Mouse (Mus musculus) midbrain, embryonic 11.5 days (tissue): ENCODE results near the gene Emcn. TPM values are rescaled to one million over a fixed set of nuclear protein-coding genes. Genes with fewer than 3 reads are reported as not detected.

Experiments
- ATAC-seq: fragments of 200-750 bp; cut with Nextera tagmentation; 2 replicates; pipeline ENCODE4 v1.8.0; 2017; ENCODE audit warnings: moderate TSS enrichment, moderate library complexity; ENCODE audit not compliant: low FRiP score
- DNase-seq: peaks from one replicate; pipeline ENCODE4 v3.0.0; 2015; ENCODE audit warnings: low spot score; ENCODE audit errors: missing footprints
- H3K27ac ChIP-seq: fragments of 300-500 bp; sonication (generic); 2 replicates; pipeline ENCODE4 v1.5.1; 2014; ENCODE audit warnings: low read depth, low read length
- H3K27me3 ChIP-seq: fragments of 300-500 bp; sonication (generic); 2 replicates; pipeline ENCODE4 v1.6.1; 2014; ENCODE audit warnings: mild to moderate bottlenecking, low read length, moderate library complexity, mixed read lengths; ENCODE audit not compliant: control insufficient read depth, insufficient read depth
- H3K36me3 ChIP-seq: fragments of 300-500 bp; sonication (generic); 2 replicates; pipeline ENCODE4 v1.6.1; 2014; ENCODE audit warnings: mild to moderate bottlenecking, low read length, moderate library complexity, mixed read lengths; ENCODE audit not compliant: control insufficient read depth, insufficient read depth
- H3K4me1 ChIP-seq: fragments of 300-500 bp; sonication (generic); 2 replicates; pipeline ENCODE4 v1.6.1; 2014; ENCODE audit warnings: low read length; ENCODE audit not compliant: control insufficient read depth, insufficient read depth
- H3K4me2 ChIP-seq: fragments of 300-500 bp; sonication (generic); 2 replicates; pipeline ENCODE4 v1.6.1; 2014; ENCODE audit warnings: mild to moderate bottlenecking, moderate library complexity
- H3K4me3 ChIP-seq: fragments of 300-500 bp; sonication (generic); 2 replicates; pipeline ENCODE4 v1.5.1; 2014; ENCODE audit warnings: low read depth, low read length
- H3K9ac ChIP-seq: fragments of 300-500 bp; sonication (generic); 2 replicates; pipeline ENCODE4 v1.6.1; 2014; ENCODE audit warnings: low read length
- H3K9me3 ChIP-seq: fragments of 300-500 bp; sonication (generic); 2 replicates; pipeline ENCODE4 v1.6.1; 2016; ENCODE audit warnings: low read length; ENCODE audit not compliant: control insufficient read depth
- WGBS: fragments of 180-500 bp; shearing (Covaris S2); extraction: QIAGEN DNeasy Blood & Tissue Kit; methylation state at CpG from one replicate; pipeline ENCODE4 v1.1.7; 2014; 5-methylcytosine and 5-hydroxymethylcytosine counted together
- polyA plus RNA-seq: library from polyadenylated mRNA; unstranded; fragments of >200 nt; fragmentation: Nextera tagmentation; extraction: Ambion mirVana; gene quantifications from 2 replicates; pipeline ENCODE4 v1.2.1, GENCODE M21; 2014

The Emcn gene
- polyA plus RNA-seq, 1 experiment from 2014 or later: 27.5 TPM

DNA sequence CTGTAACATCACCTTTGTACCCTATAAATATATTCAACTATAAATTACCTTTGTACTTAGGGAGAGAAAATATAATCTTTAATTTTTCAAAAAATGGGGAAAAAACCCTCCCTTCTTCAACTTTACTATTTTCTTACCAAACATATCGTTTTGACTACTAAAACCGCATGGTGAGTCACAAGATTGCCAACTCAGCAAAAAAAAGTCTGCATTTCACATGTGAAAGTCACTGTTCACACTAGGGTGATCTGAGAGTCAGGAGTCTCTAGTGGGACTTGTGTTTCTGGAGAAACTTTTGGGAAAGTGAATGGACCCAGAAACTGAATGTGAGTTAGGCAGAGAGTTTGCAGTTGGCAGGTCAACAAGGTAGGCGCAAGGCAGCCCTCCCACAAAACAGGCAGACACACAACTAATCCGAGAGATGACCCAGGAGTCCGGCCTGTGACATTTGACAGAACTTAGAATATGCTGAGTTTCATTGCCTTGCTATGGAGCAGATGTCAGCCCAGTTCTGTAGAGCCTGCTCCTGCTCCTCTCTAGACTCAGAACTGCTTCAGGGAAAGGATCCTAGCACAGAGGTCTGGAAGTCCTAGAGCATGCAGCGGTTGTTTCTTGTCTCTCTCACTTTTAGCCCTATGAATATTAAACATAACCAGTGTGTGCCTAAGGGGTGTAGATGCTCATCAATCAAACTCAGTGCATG, 26.4 kb downstream of the Emcn start:
- no peak overlapping the region for H3K9ac ChIP-seq
- no peaks in the 10 kb centered on the region for H3K4me1 ChIP-seq
- WGBS: 87% methylated on average over 6 of the region's 6 CpGs
- ATAC-seq: no peak
- H3K4me2 ChIP-seq: no peak overlapping the region
- no peaks in the 10 kb centered on the region for H3K27me3 ChIP-seq
- H3K27ac ChIP-seq: no peak overlapping the region
- no peak for DNase-seq
- no peak overlapping the region for H3K4me3 ChIP-seq
- H3K9me3 ChIP-seq: no peaks in the 10 kb centered on the region
- H3K36me3 ChIP-seq: no peaks in the 10 kb centered on the region

DNA sequence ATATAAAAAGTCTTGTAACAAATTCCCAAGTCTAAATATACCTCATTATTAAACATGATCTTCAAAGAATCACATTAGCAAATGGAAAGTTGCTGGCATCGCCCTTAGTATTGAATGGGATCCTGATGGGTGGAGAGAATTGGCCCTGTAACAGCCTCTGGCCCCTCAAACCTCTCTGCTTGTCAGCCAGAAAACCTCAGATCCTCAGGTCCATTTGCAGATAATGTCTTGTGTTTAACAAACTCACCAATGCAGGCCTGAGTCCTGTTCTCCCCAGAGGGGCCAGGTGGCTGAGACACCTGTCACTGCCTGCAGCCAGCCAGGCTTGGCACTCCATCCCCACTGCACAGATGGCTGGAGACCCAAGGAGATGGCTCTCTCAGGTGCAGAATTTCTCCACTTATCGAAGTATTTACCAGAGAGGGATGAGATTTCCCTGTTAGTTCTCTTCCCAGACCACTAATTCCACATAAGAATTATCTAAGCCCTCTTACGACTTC, 27.0 kb downstream of the Emcn start:
- no peak overlapping the region for H3K4me2 ChIP-seq
- WGBS: 69% methylated on average over 3 of the region's 3 CpGs
- H3K36me3 ChIP-seq: no peaks in the 10 kb centered on the region
- no peaks in the 10 kb centered on the region for H3K9me3 ChIP-seq
- no peak overlapping the region for H3K9ac ChIP-seq
- H3K27me3 ChIP-seq: no peaks in the 10 kb centered on the region
- ATAC-seq: no peak
- no peak for DNase-seq
- no peak overlapping the region for H3K4me3 ChIP-seq
- no peak overlapping the region for H3K27ac ChIP-seq
- H3K4me1 ChIP-seq: no peaks in the 10 kb centered on the region

DNA sequence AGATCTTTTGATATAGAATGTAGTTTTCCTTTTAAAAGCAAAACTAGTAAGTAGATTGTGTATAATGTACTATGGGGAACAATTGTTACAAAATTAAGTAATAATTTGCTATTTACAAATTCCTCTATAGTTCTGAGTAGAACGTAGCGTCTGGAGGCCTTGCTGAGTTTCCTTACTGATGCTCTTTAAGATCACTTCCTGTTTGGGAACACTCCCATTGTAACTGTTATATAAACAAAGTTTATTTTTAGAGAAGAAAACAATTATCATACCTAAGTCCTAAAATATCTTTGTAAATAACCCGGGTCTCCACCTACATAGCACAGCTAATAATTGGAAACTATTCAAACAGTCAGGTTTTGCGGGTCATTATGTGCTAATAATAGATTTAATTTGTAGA, 32.0 kb downstream of the Emcn start:
- H3K4me3 ChIP-seq: no peak overlapping the region
- H3K9me3 ChIP-seq: no peaks in the 10 kb centered on the region
- 83% methylated on average over 4 of the region's 4 CpGs for WGBS
- no peaks in the 10 kb centered on the region for H3K4me1 ChIP-seq
- ATAC-seq (no peak), DNase-seq (no peak)
- no peak overlapping the region for H3K9ac ChIP-seq
- H3K27ac ChIP-seq: no peak overlapping the region
- no peak overlapping the region for H3K4me2 ChIP-seq
- no peaks in the 10 kb centered on the region for H3K27me3 ChIP-seq
- H3K36me3 ChIP-seq: no peaks in the 10 kb centered on the region

DNA sequence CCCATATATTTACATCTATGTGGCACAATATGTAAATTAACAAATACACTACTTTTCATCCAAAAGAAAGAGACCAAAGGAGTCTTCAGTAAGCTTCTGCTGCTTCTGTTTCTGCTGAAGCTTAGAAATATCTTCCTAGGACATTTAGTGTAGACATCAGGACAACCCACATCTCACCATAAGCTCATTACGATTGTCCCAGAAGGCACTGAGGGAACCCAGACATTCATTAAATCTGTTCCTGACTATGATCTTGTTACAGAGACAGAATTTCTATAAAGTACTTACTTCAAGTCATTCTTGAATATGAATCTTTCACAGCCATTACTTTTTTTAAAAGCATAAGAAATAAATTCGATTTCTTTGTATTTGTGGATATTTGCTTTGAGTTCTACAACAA, 41.4 kb downstream of the Emcn start:
- Histone ChIP-seq H3K9ac (no peak overlapping the region), H3K4me3 (no peak overlapping the region), H3K4me2 (no peak overlapping the region), H3K27ac (no peak overlapping the region), H3K9me3 (no peaks in the 10 kb centered on the region), H3K27me3 (no peaks in the 10 kb centered on the region), H3K4me1 (no peaks in the 10 kb centered on the region), H3K36me3 (no peaks in the 10 kb centered on the region)
- 88% methylated on average over 2 of the region's 2 CpGs for WGBS
- DNase-seq (no peak), ATAC-seq (no peak)

DNA sequence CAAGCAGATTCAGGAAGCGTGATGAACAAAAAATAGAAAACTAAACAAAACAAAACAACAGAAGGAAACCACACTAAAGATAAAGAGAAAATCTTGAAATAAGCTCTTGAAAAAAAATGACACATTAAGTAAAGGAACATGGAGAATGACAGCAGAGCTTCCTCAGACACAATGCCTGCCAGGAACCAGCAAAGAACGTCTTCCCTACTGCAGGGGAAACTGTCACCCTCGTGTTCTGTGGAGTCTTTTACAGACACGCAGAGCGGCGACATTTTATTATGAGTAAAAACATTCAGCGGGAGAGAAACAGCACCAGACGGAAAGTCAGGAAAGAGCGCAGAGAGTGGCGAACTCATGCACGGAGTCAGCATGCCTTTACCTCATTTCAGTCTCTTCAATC, 54.7 kb downstream of the Emcn start:
- DNase-seq (no peak), ATAC-seq (no peak)
- no peaks in the 10 kb centered on the region for H3K4me1 ChIP-seq
- no peaks in the 10 kb centered on the region for H3K9me3 ChIP-seq
- no peak overlapping the region for H3K27ac ChIP-seq
- H3K4me3 ChIP-seq: no peak overlapping the region
- H3K9ac ChIP-seq: no peak overlapping the region
- H3K4me2 ChIP-seq: no peak overlapping the region
- WGBS: 80% methylated on average over 11 of the region's 11 CpGs
- H3K36me3 ChIP-seq: no peaks in the 10 kb centered on the region
- no peaks in the 10 kb centered on the region for H3K27me3 ChIP-seq

DNA sequence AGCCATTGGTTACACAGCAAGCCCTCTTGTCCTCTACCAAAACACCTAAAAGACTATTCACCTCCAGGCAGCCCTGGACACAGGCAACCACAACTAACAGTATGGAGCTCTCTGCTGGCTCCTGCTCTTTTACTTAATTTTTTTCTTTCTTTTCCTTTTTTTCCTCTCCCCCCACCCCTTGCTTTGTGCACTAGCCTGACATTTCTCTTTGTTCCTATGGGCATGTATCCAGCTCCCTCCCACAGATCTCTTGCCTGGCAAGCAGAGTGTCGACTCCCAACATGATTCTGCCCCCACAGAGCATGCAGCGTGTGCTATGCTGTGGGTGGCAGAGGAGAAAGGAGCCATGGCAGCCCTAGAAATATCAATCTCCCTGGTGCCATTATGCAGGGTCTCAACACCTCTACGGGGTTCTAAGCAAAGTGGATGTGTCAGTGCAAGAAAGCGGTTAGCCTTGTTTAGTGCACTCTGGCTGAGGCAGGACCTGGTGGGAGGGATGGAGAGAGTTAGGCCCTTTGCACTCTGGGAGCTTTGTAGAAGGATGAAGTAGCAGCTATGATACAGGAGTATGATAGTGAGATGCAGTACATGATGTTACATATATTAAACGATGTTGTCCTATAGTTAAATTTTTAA, 74.7 kb downstream of the Emcn start:
- Histone ChIP-seq H3K4me1 (no peaks in the 10 kb centered on the region), H3K27ac (no peak overlapping the region), H3K36me3 (no peaks in the 10 kb centered on the region), H3K9ac (no peak overlapping the region), H3K4me3 (no peak overlapping the region), H3K9me3 (no peaks in the 10 kb centered on the region), H3K4me2 (no peak overlapping the region), H3K27me3 (no peaks in the 10 kb centered on the region)
- no peak for ATAC-seq
- WGBS: 80% methylated on average over 5 of the region's 5 CpGs
- no peak for DNase-seq

DNA sequence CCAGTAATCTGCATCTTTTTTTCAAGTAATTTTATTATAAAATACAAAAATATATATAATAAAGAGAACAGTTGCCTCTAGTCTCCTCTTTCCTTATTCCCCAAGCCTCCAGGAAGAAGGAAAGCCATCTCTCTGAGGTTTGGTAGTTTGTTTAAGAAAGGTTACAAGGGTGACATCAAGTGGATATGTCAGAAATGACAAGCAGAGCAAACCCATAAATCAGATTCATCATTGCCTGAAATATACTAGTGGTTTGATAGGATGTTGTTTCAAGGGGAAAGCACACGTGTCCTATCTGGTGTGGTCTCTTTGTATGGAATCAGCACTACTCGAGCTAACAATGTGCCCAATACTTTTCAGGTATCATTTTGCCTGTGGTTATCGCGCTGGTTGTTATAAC, 77.8 kb downstream of the Emcn start:
- Histone ChIP-seq H3K36me3 (no peaks in the 10 kb centered on the region), H3K9me3 (no peaks in the 10 kb centered on the region), H3K9ac (no peak overlapping the region), H3K4me1 (no peaks in the 10 kb centered on the region), H3K27ac (no peak overlapping the region), H3K4me3 (no peak overlapping the region), H3K4me2 (no peak overlapping the region), H3K27me3 (no peaks in the 10 kb centered on the region)
- no peak for DNase-seq
- WGBS: 71% methylated on average over 4 of the region's 4 CpGs
- peak; percentile 40; the same call in 1 of the 2 replicates for ATAC-seq

DNA sequence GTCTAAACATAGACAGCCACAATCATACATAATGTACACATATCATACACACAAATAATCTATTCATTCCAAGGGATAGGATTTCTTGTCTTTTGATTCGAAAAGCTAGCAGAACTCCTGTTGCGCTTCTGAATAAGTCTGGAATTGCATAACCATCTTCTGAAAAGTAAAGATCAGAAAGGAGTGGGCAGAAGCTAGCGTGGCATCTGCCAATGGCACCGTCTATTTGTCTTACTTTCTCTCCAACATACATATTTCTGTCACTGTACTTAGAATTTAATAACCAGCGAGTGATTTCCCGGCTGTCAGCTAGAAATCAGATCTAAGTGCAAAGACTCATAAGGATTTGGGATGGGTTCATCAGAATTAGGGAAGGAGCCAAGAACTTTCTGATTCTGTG, 88.6 kb downstream of the Emcn start:
- Histone ChIP-seq H3K4me2 (no peak overlapping the region), H3K9ac (no peak overlapping the region), H3K36me3 (no peaks in the 10 kb centered on the region), H3K27ac (no peak overlapping the region), H3K9me3 (no peaks in the 10 kb centered on the region), H3K27me3 (no peaks in the 10 kb centered on the region), H3K4me1 (no peaks in the 10 kb centered on the region), H3K4me3 (no peak overlapping the region)
- 92% methylated on average over 6 of the region's 6 CpGs for WGBS
- ATAC-seq (no peak), DNase-seq (no peak)

DNA sequence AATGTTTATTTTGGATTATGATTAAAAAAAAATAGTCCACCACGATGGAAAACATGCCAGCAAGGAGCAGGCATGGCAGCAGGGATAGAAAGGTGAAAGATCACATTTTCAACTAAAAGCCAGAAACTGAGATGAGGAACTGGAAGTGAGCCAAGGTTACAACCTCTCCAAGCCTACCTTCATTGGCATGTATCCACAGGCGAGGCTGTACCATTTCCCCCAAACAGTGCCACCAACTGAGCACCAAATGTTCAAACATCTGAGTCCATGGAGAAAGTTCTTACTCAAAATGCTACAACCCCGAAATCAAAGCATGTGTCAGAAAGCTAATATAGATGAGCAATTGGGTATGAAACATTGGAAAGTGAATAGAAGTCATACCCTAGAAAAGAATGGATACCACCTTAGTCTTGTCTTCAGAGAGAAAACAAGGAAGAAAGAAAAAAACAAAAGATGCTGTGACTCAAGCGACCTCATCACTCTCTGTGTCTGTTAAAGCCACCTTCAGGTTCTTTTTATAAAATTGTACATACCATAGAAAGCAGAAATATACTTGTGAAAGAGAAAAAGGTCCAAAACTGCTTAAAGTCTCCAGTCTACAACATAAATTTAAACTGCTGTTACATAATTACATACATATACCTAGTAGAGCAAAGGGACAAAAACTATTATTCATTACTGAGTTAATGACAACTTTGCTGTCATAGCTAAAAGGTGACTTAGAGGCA, 124.2 kb downstream of the Emcn start:
- H3K4me2 ChIP-seq: no peak overlapping the region
- no peaks in the 10 kb centered on the region for H3K4me1 ChIP-seq
- no peaks in the 10 kb centered on the region for H3K27me3 ChIP-seq
- 78% methylated on average over 4 of the region's 4 CpGs for WGBS
- no peak overlapping the region for H3K4me3 ChIP-seq
- DNase-seq (no peak), ATAC-seq (no peak)
- no peak overlapping the region for H3K9ac ChIP-seq
- no peaks in the 10 kb centered on the region for H3K9me3 ChIP-seq
- no peaks in the 10 kb centered on the region for H3K36me3 ChIP-seq
- no peak overlapping the region for H3K27ac ChIP-seq
